Mouse (Mus musculus) midbrain, embryonic 11.5 days (tissue): ENCODE data around the gene Ntrk3. TPM values are rescaled to one million over a fixed set of nuclear protein-coding genes. Genes with fewer than 3 reads are reported as not detected.

Source experiments
- ATAC-seq: fragments of 200-750 bp; cut with Nextera tagmentation; 2 replicates; pipeline ENCODE4 v1.8.0; 2017; ENCODE audit warnings: moderate TSS enrichment, moderate library complexity; ENCODE audit not compliant: low FRiP score
- DNase-seq: peaks from one replicate; pipeline ENCODE4 v3.0.0; 2015; ENCODE audit warnings: low spot score; ENCODE audit errors: missing footprints
- H3K27ac ChIP-seq: fragments of 300-500 bp; sonication (generic); 2 replicates; pipeline ENCODE4 v1.5.1; 2014; ENCODE audit warnings: low read depth, low read length
- H3K27me3 ChIP-seq: fragments of 300-500 bp; sonication (generic); 2 replicates; pipeline ENCODE4 v1.6.1; 2014; ENCODE audit warnings: mild to moderate bottlenecking, low read length, moderate library complexity, mixed read lengths; ENCODE audit not compliant: control insufficient read depth, insufficient read depth
- H3K36me3 ChIP-seq: fragments of 300-500 bp; sonication (generic); 2 replicates; pipeline ENCODE4 v1.6.1; 2014; ENCODE audit warnings: mild to moderate bottlenecking, low read length, moderate library complexity, mixed read lengths; ENCODE audit not compliant: control insufficient read depth, insufficient read depth
- H3K4me1 ChIP-seq: fragments of 300-500 bp; sonication (generic); 2 replicates; pipeline ENCODE4 v1.6.1; 2014; ENCODE audit warnings: low read length; ENCODE audit not compliant: control insufficient read depth, insufficient read depth
- H3K4me2 ChIP-seq: fragments of 300-500 bp; sonication (generic); 2 replicates; pipeline ENCODE4 v1.6.1; 2014; ENCODE audit warnings: mild to moderate bottlenecking, moderate library complexity
- H3K4me3 ChIP-seq: fragments of 300-500 bp; sonication (generic); 2 replicates; pipeline ENCODE4 v1.5.1; 2014; ENCODE audit warnings: low read depth, low read length
- H3K9ac ChIP-seq: fragments of 300-500 bp; sonication (generic); 2 replicates; pipeline ENCODE4 v1.6.1; 2014; ENCODE audit warnings: low read length
- H3K9me3 ChIP-seq: fragments of 300-500 bp; sonication (generic); 2 replicates; pipeline ENCODE4 v1.6.1; 2016; ENCODE audit warnings: low read length; ENCODE audit not compliant: control insufficient read depth
- WGBS: fragments of 180-500 bp; shearing (Covaris S2); extraction: QIAGEN DNeasy Blood & Tissue Kit; methylation state at CpG from one replicate; pipeline ENCODE4 v1.1.7; 2014; 5-methylcytosine and 5-hydroxymethylcytosine counted together
- polyA plus RNA-seq: library from polyadenylated mRNA; unstranded; fragments of >200 nt; fragmentation: Nextera tagmentation; extraction: Ambion mirVana; gene quantifications from 2 replicates; pipeline ENCODE4 v1.2.1, GENCODE M21; 2014

Gene Ntrk3
- polyA plus RNA-seq, 1 experiment from 2014 or later = 3.6 TPM

DNA sequence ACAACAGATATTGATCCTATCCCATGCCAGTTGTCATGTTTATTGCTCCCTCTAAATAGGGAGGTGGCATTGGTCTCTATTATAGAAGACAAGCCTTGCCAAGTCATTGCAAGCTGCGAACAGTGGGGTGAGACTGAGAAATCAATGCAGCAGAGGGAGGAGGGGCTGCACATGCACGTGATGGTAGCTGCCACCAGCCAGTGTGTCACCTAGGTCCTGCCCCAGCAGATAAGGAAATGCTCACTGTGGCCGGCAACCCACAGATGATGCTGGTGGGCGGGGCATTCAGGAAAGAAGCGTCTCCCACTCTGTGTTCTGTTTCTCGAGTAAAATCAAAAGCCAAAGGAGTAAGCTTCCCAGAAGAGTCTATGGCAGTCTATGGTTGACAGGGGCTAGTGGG, 154.1 kb downstream of the Ntrk3 start:
- H3K27me3 ChIP-seq = peaks cover 10% of the 10 kb centered on the region
- H3K27ac ChIP-seq = no peak overlapping the region
- H3K4me1 ChIP-seq = 0 out of 2 replicates have a peak, but pooled peaks cover 5% of the 10 kb centered on the region
- ATAC-seq = no peak
- no peaks in the 10 kb centered on the region for H3K36me3 ChIP-seq
- no peaks in the 10 kb centered on the region for H3K9me3 ChIP-seq
- DNase-seq = peak; percentile 14
- WGBS = 68% methylated on average over 6 of the region's 6 CpGs
- no peak overlapping the region for H3K4me3 ChIP-seq
- H3K9ac ChIP-seq = no peak overlapping the region
- no peak overlapping the region for H3K4me2 ChIP-seq

DNA sequence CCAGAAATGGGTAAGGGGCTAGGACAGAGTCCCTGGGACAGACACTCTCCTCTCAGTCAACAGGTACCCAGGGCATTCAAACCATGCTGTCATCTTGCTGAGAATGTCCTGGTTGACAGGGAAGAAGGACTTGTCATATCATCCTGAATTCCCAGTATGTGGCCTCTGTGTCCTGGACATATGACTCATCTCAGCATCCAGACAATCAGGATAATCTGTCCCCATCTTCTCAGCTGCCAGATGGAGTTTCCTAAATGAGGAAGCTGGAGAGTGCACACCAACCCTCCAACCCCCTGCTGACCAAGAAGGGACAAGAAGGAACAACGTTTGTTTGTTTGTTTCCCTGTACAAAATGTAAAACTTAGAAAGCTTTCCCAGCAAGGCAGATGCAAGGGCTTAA, 156.5 kb downstream of the Ntrk3 start:
- H3K27me3 ChIP-seq = peaks cover 16% of the 10 kb centered on the region

GRCm38 (mm10) chr7:78579461-78580234, 158.2 kb downstream of the Ntrk3 start:
- Histone ChIP-seq H3K36me3 (no peaks in the 10 kb centered on the region), H3K27me3 (peaks cover 25% of the 10 kb centered on the region), H3K4me3 (peak overlapping the region; percentile 53; the same call in 1 of the 2 replicates), H3K4me2 (peak overlapping the region; percentile 84), H3K4me1 (0 out of 2 replicates have a peak, but pooled peaks cover 5% of the 10 kb centered on the region), H3K9ac (no peak overlapping the region), H3K9me3 (no peaks in the 10 kb centered on the region), H3K27ac (no peak overlapping the region)
- WGBS = 3% methylated on average over 13 of the region's 13 CpGs
- DNase-seq (peak; percentile 90), ATAC-seq (no peak)

More for the DNA sequence above, 156.5 kb downstream of the Ntrk3 start:
- Histone ChIP-seq H3K4me1 (0 out of 2 replicates have a peak, but pooled peaks cover 5% of the 10 kb centered on the region), H3K36me3 (no peaks in the 10 kb centered on the region), H3K9ac (no peak overlapping the region), H3K27ac (no peak overlapping the region), H3K4me3 (no peak overlapping the region), H3K9me3 (no peaks in the 10 kb centered on the region), H3K4me2 (no peak overlapping the region)
- WGBS = 45% methylated on average over 1 of the region's 1 CpGs
- no peak for ATAC-seq
- peak; percentile 51 for DNase-seq

DNA sequence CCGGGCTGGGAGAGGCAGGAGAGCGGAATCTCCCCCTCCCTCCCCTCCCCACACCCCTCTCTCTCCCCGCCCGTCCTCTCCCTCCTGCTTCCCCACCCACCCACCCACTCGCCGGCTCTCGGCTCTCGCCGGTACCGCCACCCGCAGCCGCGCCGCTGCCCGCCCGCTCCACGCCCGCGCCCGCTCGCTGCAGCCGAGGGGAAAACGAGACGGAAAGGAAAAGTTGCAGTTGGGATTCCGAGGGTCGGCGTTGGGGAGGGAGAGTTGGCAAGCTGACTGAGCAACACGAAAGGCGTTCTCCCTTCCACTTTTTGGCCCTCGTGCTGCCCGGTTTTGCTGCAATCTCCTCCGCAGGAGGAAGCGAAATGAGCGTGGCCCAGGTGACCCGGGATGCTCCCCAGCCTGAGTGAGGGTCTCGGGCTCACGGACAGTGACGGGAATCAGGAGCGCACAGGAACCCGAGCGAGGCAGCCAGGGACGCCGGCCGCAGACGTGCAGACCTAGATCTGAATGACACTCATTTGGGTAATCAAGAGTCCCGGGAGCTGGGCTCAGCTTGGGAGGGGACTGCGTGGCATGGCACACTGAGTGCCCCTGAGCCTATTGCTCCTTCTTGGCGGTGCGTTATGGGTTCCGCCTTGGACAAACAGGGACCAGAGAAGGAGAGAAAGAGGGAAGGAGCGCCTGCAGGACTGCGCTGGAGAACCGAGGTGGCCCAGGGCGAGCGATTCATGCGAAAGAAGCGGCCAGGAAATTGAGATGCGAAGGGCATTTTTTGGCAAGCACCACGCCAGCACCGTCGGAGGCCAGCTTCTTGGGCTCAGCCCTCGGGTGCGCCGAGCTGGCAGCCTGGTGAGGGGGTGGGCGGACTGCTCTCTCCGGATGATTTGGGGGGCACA, 159.1 kb downstream of the Ntrk3 start:
- DNase-seq = peak; percentile 97
- ATAC-seq = peak; percentile 22
- Histone ChIP-seq H3K27ac (no peak overlapping the region), H3K9ac (peak overlapping the region; percentile 60), H3K36me3 (no peaks in the 10 kb centered on the region), H3K4me2 (peak overlapping the region; percentile 84), H3K4me3 (peak overlapping the region; percentile 53), H3K9me3 (no peaks in the 10 kb centered on the region), H3K4me1 (0 out of 2 replicates have a peak, but pooled peaks cover 5% of the 10 kb centered on the region), H3K27me3 (peaks cover 25% of the 10 kb centered on the region)
- under 1% methylated on average over 51 of the region's 66 CpGs for WGBS

DNA sequence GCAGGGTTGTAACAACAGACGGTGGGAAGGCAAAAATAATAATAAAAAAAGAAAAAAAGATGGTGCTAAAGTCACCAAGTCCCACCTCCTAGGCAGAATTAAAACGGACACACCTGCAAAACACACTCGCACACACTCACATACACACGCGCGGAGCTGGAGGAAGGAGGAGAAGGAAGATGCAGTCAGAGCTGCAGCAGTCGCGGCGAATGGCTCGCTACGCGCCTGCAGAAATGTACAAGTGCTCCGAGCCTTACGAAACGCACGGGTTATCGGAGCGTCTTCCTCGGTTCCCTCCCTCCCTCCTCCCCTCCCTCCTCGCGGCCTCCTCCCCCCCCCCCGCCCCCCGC, 159.7 kb downstream of the Ntrk3 start:
- DNase-seq (no peak), ATAC-seq (peak; percentile 60)
- peak overlapping the region; percentile 60 for H3K9ac ChIP-seq
- H3K27ac ChIP-seq = peak overlapping the region; percentile 44; the same call in 1 of the 2 replicates
- under 1% methylated on average over 16 of the region's 23 CpGs for WGBS
- peak overlapping the region; percentile 53 for H3K4me3 ChIP-seq
- peak overlapping the region; percentile 84 for H3K4me2 ChIP-seq
- H3K9me3 ChIP-seq = no peaks in the 10 kb centered on the region
- H3K36me3 ChIP-seq = no peaks in the 10 kb centered on the region
- 0 out of 2 replicates have a peak, but pooled peaks cover 5% of the 10 kb centered on the region for H3K4me1 ChIP-seq
- H3K27me3 ChIP-seq = peaks cover 25% of the 10 kb centered on the region

DNA sequence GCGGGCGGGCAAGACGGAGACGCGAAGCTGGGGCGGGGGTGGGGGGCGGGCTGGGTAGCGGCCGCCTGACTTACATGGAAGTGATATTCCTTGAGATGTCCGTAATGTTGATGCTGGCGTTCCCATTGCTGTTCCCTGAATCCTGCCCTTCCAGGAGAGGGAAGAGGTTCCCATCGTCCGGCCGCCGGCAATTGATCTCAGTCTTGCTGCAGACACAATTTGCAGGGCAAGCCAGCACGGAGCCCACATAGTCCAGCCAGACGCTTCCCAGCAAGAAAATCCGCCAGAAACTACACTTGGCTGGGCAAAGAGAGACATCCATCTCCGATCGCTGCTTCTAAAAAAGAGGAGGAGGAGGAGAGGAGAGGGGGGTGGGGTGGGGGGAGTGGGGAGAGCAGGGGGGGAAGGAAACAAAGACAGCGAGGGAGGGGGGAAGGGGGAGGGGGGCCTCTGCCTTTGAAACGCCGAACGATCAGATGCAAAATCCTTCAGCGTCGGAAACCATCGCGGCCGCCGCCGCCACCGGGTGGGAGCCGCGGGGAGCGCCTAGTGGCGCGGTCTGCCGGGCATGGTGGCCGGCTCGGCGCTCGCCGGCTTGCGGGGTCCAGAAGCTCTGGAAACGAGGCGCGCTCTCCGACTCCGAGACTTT, 160.2 kb downstream of the Ntrk3 start:
- DNase-seq (peak; percentile 95), ATAC-seq (peak; percentile 65)
- Histone ChIP-seq H3K4me1 (0 out of 2 replicates have a peak, but pooled peaks cover 5% of the 10 kb centered on the region), H3K27ac (peak overlapping the region; percentile 44; the same call in 1 of the 2 replicates), H3K4me3 (peak overlapping the region; percentile 53), H3K4me2 (peak overlapping the region; percentile 84), H3K9ac (peak overlapping the region; percentile 60), H3K9me3 (no peaks in the 10 kb centered on the region), H3K36me3 (no peaks in the 10 kb centered on the region), H3K27me3 (peaks cover 25% of the 10 kb centered on the region)
- WGBS = under 1% methylated on average over 47 of the region's 49 CpGs

DNA sequence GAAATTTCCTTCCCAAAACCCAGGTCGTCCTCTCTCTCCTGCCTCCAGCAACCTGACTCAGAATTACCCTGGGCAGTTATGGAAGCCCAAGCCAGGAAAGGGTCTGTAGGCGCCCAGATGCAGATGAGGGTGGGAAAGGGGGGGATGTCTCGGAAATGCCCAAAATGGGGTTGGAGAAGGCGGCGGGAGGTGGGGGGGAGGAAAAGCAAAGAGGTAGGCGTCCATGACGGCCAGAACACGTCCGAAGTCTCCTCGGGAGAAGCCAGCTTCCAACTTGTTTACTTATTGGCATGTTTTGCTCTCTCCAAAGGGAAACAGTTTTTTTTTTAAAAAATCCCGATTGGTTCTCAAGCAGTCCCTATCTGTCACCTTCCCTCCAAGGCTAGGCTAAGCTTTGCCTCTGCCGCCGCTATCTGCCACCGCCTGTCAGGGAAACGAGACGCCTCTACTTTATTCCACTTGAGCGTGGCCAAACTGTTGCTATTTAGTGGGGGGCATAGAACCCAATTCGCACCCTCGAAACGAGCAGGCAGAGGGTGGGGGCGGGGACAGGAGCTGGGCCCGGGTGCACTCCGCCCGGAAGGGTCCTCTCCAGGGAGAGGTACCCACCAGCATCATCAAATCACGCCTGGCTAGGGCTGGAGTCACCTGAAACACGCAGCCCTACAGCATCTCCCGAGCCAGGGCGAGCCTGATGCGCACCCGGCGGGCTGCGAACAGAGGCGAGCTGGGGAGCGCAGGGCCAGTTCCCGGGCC, 160.9 kb downstream of the Ntrk3 start:
- Histone ChIP-seq H3K27me3 (peaks cover 24% of the 10 kb centered on the region), H3K4me3 (peak overlapping the region; percentile 53), H3K9ac (peak overlapping the region; percentile 60), H3K27ac (no peak overlapping the region), H3K4me1 (0 out of 2 replicates have a peak, but pooled peaks cover 5% of the 10 kb centered on the region), H3K9me3 (no peaks in the 10 kb centered on the region), H3K36me3 (no peaks in the 10 kb centered on the region), H3K4me2 (peak overlapping the region; percentile 84)
- peak; percentile 93 for DNase-seq
- WGBS = 2% methylated on average over 35 of the region's 35 CpGs
- ATAC-seq = peak; percentile 65

- H3K9me3 ChIP-seq = no peaks in the 10 kb centered on the region
- ATAC-seq (no peak), DNase-seq (peak; percentile 88)
- peak overlapping the region; percentile 84 for H3K4me2 ChIP-seq
- peaks cover 22% of the 10 kb centered on the region for H3K27me3 ChIP-seq
- peak overlapping the region; percentile 53 for H3K4me3 ChIP-seq
- H3K9ac ChIP-seq = 0 out of 2 replicates have a peak overlapping the region, but pooled peaks have one; percentile 14
- 24% methylated on average over 5 of the region's 5 CpGs for WGBS
- no peak overlapping the region for H3K27ac ChIP-seq
- H3K4me1 ChIP-seq = 0 out of 2 replicates have a peak, but pooled peaks cover 5% of the 10 kb centered on the region
- H3K36me3 ChIP-seq = no peaks in the 10 kb centered on the region
Observed at GRCm38 (mm10) chr7:78576169-78576568, 161.6 kb downstream of the Ntrk3 start.
